Mouse (Mus musculus) liver, postnatal 0 days (tissue): Measurements from ENCODE around the gene Cysltr1. TPM values are rescaled to one million over a fixed set of nuclear protein-coding genes. Genes with fewer than 3 reads are reported as not detected.

Experiments used
- ATAC-seq: fragments of 200-750 bp; cut with Nextera tagmentation; 2 replicates; pipeline ENCODE4 v1.8.0; 2017; ENCODE audit warnings: mild to moderate bottlenecking, moderate library complexity
- DNase-seq: peaks from one replicate; pipeline ENCODE4 v3.0.0-alpha.2; 2016
- H3K27ac ChIP-seq: fragments of 300-500 bp; sonication (generic); 2 replicates; pipeline ENCODE4 v1.5.1; 2014; ENCODE audit warnings: antibody characterized with exemption, moderate library complexity, mild to moderate bottlenecking, low read depth
- H3K27me3 ChIP-seq: fragments of 300-500 bp; sonication (generic); 2 replicates; pipeline ENCODE4 v1.6.1; 2014; ENCODE audit warnings: low read length, control low read depth, mixed read lengths; ENCODE audit not compliant: insufficient read depth
- H3K36me3 ChIP-seq: fragments of 300-500 bp; sonication (generic); replicated peaks from 2 replicates; pipeline ENCODE4 v1.6.1; 2014; ENCODE audit warnings: mild to moderate bottlenecking, control low read depth, low read length, moderate library complexity, mixed read lengths; ENCODE audit not compliant: insufficient read depth
- H3K4me1 ChIP-seq: fragments of 300-500 bp; sonication (generic); 2 replicates; pipeline ENCODE4 v1.6.1; 2014; ENCODE audit warnings: antibody characterized with exemption, mild to moderate bottlenecking, control low read depth; ENCODE audit not compliant: insufficient read depth
- H3K4me2 ChIP-seq: fragments of 300-500 bp; sonication (generic); 2 replicates; pipeline ENCODE4 v1.6.1; 2014; ENCODE audit warnings: low read depth, mild to moderate bottlenecking, low read length, moderate library complexity, mixed read lengths
- H3K4me3 ChIP-seq: fragments of 300-500 bp; sonication (generic); 2 replicates; pipeline ENCODE4 v1.5.1; 2014; ENCODE audit warnings: low read depth, low read length
- H3K9ac ChIP-seq: fragments of 300-500 bp; sonication (generic); replicated peaks from 2 replicates; pipeline ENCODE4 v1.6.1; 2014; ENCODE audit warnings: mild to moderate bottlenecking, moderate library complexity
- H3K9me3 ChIP-seq: fragments of 300-500 bp; sonication (generic); 2 replicates; pipeline ENCODE4 v1.6.1; 2016; ENCODE audit warnings: mild to moderate bottlenecking, control low read depth, low read length, mixed read lengths
- CTCF ChIP-seq: sonication (generic); IDR thresholded peaks from 2 replicates; pipeline ENCODE4 v1.5.1; 2016; ENCODE audit warnings: antibody characterized with exemption, low read depth
- EP300 ChIP-seq: IDR thresholded peaks from 2 replicates; pipeline ENCODE4 v1.6.1; 2016; ENCODE audit warnings: antibody characterized with exemption, low read depth, mild to moderate bottlenecking
- WGBS: fragments of 180-500 bp; shearing (Covaris S2); extraction: QIAGEN DNeasy Blood & Tissue Kit; methylation state at CpG from one replicate; pipeline ENCODE4 v1.1.7; 2014; ENCODE audit not compliant: insufficient replicate concordance; 5-methylcytosine and 5-hydroxymethylcytosine counted together
- polyA plus RNA-seq: library from polyadenylated mRNA; unstranded; fragments of >200 nt; fragmentation: Nextera tagmentation; extraction: Ambion mirVana; gene quantifications from 2 replicates; pipeline ENCODE4 v1.2.1, GENCODE M21; 2015

Cysltr1 gene
- 1.8 and 2.2 TPM in 2 replicates for polyA plus RNA-seq

- DNase-seq, result no peak
- WGBS, result 19% methylated on average over 6 of the region's 6 CpGs
- ATAC-seq, result no peak
These were observed at the start of gene Cysltr1 for GRCm38 (mm10) chrX:106603386-106603785. TSS of gene Cysltr1 (minus strand) at chrX:106603679.

DNA sequence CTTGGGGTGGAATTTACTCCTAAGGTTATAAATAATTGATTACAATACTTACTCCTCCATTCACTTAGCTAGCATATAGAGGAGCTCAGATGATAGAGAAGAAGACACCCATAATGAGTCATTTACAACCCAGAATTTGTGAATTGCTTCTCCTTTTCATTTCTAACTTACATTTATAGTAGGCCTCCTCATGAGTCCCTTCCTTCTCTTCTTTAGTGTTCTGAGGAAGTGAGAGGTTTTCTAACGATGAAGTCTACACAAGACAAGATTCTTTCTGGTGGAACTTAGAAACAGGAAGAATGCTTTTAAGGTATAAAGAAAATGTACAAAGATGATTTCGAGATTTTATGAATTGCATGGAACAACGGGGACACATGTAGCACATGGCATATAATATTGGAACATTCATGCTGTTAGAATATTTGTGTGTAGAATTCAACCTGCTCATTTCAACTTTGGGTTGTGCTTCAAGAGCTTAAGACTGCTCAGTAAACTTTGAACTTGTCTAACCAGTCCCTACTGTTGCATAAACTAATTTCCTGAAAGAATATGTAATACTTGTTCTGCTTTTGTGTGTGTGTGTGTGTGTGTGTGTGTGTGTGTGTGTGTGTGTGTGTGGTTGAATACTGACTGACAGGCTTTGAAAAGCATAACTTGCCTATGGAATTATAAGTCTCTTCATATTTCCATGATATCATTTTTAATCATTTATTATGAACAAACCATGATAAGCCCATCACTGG, 31.5 kb upstream of the Cysltr1 start:
- ATAC-seq, result no peak
- Histone ChIP-seq H3K27ac (no peak overlapping the region), H3K36me3 (no peaks in the 10 kb centered on the region), H3K4me3 (no peak overlapping the region), H3K27me3 (no peaks in the 10 kb centered on the region), H3K4me1 (no peaks in the 10 kb centered on the region), H3K4me2 (no peak overlapping the region), H3K9ac (no peak overlapping the region), H3K9me3 (no peaks in the 10 kb centered on the region)
- TF ChIP-seq EP300 (no peak), CTCF (no peak)
- WGBS, result 46% methylated on average over 3 of the region's 3 CpGs
- no peak for DNase-seq

More at GRCm38 (mm10) chrX:106603386-106603785, at the start of gene Cysltr1:
- Histone ChIP-seq H3K4me2 (peak within 1 kb of the TSS; percentile 40), H3K9me3 (no peaks in the 10 kb centered on the region), H3K9ac (no peak within 1 kb of the TSS), H3K4me1 (no peaks in the 10 kb centered on the region), H3K27ac (no peak within 1 kb of the TSS), H3K4me3 (no peak within 1 kb of the TSS), H3K27me3 (no peaks in the 10 kb centered on the region), H3K36me3 (no peaks in the 10 kb centered on the region)
- TF ChIP-seq CTCF (no peak), EP300 (no peak)

DNA sequence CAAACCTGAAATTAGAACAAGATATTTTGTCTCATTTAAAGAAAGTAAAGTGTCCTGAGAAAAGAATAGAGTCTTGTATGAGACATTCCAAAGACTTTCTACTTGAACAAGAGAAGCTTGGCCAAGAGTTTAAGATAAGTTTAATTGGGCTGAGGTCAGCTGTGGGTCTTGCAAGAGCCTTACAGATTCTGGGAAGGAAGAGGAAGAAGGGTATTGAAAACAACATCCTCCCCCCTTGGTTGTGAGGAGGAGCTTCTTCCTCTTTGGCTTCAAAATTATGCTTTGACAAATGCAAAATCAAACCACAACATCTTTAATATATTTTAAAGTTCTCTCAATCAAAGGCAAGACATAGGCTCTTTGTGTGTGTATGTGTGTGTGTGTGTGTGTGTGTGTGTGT, 30.1 kb upstream of the Cysltr1 start:
- Histone ChIP-seq H3K4me3 (no peak overlapping the region), H3K4me1 (no peaks in the 10 kb centered on the region), H3K27ac (no peak overlapping the region), H3K9ac (no peak overlapping the region), H3K27me3 (no peaks in the 10 kb centered on the region), H3K36me3 (no peaks in the 10 kb centered on the region), H3K9me3 (no peaks in the 10 kb centered on the region), H3K4me2 (no peak overlapping the region)
- ATAC-seq (no peak), DNase-seq (no peak)
- TF ChIP-seq CTCF, result no peak
- no peak for TF ChIP-seq EP300

- Histone ChIP-seq H3K9ac (no peak overlapping the region), H3K4me2 (no peak overlapping the region), H3K27me3 (no peaks in the 10 kb centered on the region), H3K9me3 (no peaks in the 10 kb centered on the region), H3K36me3 (no peaks in the 10 kb centered on the region), H3K27ac (no peak overlapping the region), H3K4me3 (no peak overlapping the region), H3K4me1 (no peaks in the 10 kb centered on the region)
- no peak for ATAC-seq
- no peak for TF ChIP-seq CTCF
- no peak for TF ChIP-seq EP300
- DNase-seq, result no peak
- 44% methylated on average over 1 of the region's 1 CpGs for WGBS
These were observed 25.0 kb upstream of the Cysltr1 start for GRCm38 (mm10) chrX:106628514-106628913.

DNA sequence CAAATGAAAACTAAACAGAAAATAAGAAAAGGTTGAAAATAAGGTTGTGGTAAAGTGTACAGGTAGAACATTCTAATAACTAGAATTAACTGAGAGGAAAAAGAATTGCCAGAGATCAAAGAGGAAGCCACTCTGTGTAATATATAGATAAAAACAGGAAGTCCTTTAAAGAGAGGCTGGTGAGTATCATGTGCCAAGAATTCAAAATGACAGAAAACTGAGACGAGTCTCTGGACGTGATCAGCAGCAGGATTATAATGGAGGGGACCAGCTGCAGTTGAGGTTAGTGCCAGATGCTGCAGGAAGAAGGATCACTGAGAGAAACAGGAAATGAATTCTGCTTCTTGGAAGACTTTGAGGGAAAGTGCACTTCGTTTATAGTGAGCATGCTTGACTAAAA, 20.2 kb upstream of the Cysltr1 start:
- Histone ChIP-seq H3K27ac (no peak overlapping the region), H3K4me2 (no peak overlapping the region), H3K4me1 (no peaks in the 10 kb centered on the region), H3K4me3 (no peak overlapping the region), H3K9ac (no peak overlapping the region), H3K9me3 (no peaks in the 10 kb centered on the region), H3K36me3 (no peaks in the 10 kb centered on the region), H3K27me3 (no peaks in the 10 kb centered on the region)
- DNase-seq (no peak), ATAC-seq (no peak)
- TF ChIP-seq CTCF (no peak), EP300 (no peak)
- WGBS, result 31% methylated on average over 3 of the region's 3 CpGs

- Histone ChIP-seq H3K27me3 (no peaks in the 10 kb centered on the region), H3K4me2 (no peak overlapping the region), H3K4me1 (no peaks in the 10 kb centered on the region), H3K36me3 (no peaks in the 10 kb centered on the region), H3K27ac (no peak overlapping the region), H3K4me3 (no peak overlapping the region), H3K9ac (no peak overlapping the region), H3K9me3 (no peaks in the 10 kb centered on the region)
- TF ChIP-seq EP300 (no peak), CTCF (no peak)
- DNase-seq, result no peak
- no peak for ATAC-seq
- WGBS, result 48% methylated on average over 1 of the region's 1 CpGs
These were observed 19.0 kb upstream of the Cysltr1 start for GRCm38 (mm10) chrX:106622512-106622911.
